Mouse (Mus musculus): ENCODE measurements at regions not wholly inside any gene's neighbourhood (a gene's known extent, or its start where the extent isn't known, plus 50 kb on each side); places are given as distances from the start of the nearest gene placed in this dataset.

DNA sequence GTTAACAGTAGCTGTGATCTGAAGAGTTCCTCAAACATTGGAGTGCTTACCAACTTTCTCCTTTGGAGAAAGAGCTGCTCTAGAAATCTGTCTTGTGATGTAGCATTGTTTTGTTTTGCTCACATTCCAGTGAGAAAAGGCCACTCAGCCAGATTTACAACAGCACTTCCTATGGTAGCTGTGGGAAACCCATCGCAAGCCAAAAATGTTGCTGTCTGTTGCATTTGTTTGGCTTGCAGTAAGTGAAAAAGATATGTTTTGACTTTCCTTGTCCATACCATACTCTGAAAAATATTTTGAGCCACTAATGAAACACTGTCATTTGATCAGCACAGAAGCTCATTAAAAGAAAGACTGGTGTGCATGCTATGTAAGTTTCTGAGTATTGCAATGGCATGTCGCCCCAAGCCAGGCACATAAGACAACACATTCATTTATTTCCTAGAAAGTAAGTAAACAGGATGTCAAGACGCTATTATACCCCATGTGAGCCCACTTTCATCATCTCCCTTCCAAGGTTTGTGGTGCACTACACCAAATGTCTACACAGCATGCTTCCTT, 66.2 kb downstream of the Car2 start:
- DNase-seq (ENCODE audit: inconsistent ontology term), result peak; percentile 47

DNA sequence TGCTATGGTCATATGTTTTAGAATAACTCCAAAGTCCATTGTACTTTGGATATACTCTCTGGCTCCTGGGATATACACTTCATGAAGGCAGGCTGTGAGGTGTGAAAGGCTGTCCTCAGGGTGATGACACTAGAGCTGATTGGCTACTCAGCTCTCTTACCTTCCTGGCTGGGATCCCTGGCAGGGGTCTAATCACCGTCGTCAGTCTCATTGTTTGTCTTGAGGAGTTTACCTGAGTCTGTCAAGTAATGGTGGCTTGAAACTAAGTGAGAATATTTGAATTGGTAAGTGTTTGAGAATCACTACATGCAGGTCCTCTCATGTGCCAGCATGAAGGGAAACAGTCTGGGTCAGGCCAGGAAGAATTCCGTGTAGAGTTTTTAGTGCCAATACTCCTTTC, 66.9 kb downstream of the Car2 start:
- DNase-seq (ENCODE audit: inconsistent ontology term), result no peak

DNA sequence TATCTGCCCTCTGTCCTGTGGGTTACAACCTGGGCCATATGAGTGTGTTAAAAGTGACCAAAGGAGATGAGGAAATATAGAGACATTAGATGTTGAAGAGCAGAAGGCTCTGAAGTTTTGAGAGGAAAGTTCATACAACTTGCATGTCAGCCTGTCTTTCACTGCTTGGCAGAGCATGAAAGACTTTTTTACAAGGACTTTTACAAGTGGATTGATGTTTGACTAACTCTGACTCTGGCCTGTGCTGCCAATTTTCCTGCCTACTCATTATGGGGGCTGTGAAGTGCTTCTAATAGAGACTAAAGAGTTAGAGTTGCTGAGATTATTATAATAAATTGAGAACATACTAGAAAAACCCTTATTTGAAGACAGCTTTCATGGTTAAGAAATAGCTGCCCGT, 71.4 kb downstream of the Car2 start:
- no peak for DNase-seq (ENCODE audit: inconsistent ontology term)

DNA sequence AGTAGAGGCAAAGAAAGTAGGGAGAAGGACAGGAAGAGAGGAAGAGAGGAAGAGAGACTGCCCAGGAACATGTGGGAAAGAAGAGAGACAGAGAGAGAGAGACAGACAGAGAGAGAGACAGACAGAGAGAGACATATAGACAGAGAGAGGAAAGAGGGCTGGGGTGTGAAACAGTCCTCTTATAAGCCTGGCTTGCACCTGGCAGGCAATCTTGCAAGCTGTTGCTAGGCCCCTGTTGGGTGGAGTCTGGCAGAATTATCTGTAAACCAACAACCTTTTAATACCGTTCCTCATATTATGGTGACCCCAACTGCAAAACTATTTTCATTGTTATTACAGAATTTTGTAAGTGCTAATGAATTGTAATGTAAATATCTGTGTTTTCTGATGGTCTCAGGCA, 72.2 kb downstream of the Car2 start:
- no peak for DNase-seq (ENCODE audit: inconsistent ontology term)

DNA sequence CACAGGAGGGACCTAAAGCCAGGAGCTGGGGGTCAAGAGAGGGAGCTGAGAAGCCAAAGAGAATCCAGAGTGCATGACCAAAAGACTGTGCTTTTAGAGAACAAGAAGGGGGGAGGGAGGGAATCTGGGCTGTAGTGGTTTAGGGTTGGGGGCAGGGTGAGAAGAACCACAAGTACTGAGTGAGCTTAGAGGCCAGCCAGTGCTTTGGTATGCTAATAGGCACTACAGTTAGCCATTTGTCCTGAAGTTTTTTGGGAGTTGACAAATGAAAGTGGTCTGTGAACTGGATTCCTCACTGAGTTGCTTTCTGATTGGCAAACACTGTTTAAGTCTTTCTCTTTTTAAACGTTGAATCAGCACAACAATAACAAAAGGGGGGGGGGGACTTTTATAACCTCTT, 73.5 kb downstream of the Car2 start:
- peak; percentile 61 for DNase-seq (ENCODE audit: inconsistent ontology term)

DNA sequence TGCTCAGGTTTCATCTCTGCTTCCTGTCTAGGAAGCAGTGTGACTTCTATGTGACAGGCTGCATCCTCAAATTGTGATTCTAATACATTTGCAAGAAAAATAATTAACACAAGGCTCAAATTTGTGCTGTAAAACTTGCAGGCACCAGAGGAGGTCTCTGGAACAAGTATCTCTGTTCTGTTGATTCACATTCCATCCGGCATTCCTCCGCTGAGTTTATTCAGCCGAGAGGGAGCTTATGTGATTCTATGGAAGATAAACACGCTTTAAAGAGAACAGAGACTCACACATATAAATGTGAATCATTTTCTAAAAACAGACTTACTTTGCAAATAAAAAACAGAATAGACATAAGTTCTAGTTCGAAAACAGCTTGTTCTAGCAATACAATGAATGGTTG, 78.7 kb downstream of the Car2 start:
- no peak for DNase-seq (ENCODE audit: inconsistent ontology term)

DNA sequence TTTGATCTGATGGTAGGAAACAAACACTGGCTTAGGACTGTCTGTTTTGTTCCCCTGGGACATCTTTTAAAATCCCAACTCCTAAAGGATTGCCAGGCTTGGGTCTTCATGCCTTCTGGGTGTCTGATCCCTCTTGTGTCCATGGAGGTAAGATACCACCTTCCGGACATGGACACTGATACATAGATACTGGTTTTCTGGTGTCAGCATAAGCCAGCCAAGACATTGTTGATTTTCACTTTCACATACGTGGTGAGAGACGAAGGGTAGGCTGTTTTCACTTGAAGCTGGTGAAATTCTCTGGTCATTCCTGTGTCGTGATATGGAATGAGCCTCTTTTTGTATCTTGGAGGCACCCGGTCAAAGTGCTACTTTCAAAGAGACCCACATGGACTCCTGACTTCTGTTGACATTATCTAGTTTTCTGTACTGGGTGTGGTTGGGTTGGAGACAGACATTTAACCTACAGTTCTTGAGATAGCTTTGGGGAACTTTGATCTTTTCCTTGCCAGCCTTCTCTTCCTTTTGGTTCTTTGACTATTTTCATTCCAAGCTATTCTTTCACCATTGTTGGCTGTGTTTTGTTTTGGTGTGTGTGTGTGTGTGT, 79.5 kb downstream of the Car2 start:
- no peak for DNase-seq (ENCODE audit: inconsistent ontology term)

DNA sequence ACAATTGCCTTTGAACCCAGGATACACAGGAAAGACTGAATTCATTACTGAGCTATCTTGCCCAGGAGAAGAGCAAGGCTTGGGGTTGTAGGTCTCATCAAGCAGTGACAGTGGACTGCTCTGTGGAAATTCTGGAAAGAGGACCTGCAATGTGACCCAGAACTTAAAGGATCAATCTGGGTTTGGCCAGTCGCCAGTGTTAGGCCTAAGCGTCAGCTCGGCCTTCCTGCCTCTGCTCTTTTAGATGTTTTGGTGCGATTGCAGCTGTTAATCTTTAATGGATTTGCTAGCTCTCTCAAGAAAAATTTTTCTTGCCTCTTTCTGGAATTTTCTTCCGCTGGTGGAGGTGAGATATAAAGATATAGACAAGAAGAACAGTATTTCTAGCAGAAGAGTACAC, 81.2 kb downstream of the Car2 start:
- no peak for DNase-seq (ENCODE audit: inconsistent ontology term)

DNA sequence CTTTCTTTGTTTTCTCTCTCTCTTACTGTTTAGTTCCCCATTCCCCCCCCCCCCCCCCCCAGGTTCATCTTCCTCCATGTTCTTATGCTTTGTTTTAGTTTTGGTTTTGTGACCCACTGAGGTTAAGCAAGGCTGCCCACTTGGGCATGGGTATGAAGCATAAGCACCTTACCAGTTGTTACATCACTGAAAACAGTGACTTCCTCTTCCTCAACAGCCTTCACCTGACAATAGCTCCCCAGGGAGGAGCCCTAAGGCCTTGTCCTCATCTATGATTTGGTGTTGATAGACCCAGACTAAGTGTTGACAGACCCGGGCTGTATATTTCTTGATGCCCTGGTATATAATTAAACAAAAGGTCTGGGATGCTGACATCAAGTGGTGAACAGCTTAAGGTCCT, 82.3 kb downstream of the Car2 start:
- DNase-seq (ENCODE audit: inconsistent ontology term), result no peak

DNA sequence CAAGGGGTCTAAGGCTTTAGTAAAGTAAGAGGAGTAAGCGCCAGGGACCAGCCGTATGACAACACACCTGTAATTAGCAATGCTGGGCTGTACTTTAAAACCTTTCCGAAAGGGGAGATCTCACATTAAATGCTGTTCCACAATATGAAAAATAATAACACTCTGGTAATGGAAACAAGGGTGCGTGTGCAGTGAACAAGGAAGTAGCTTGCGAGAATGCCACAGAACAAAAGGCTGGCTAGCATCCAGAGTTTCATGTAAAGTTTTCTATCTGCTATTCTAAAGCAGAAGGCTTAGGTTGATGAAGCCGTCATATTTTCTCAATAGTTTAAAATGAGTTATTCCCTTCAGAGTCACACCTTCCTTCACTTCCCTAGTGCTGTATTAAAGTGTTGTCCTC, 83.6 kb downstream of the Car2 start:
- no peak for DNase-seq (ENCODE audit: inconsistent ontology term)

DNA sequence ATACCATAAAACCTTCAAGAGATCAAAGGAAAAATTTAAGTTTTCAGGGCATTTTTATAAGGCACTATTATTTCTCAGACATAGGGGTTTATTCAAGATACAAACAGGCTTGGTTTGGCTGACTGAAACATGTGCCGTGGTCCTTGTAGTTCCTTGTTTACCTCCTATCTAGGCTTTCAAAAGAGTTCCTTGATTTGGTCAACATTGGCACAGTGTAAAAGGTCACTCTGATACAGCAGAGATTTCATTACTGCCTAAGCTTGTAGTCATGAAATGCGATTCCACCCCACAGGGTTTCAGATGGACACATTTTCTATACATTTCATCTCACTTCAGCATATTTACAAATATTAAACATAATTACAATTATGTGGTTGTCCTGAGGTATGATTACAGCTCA, 85.6 kb downstream of the Car2 start:
- no peak for DNase-seq (ENCODE audit: inconsistent ontology term)

DNA sequence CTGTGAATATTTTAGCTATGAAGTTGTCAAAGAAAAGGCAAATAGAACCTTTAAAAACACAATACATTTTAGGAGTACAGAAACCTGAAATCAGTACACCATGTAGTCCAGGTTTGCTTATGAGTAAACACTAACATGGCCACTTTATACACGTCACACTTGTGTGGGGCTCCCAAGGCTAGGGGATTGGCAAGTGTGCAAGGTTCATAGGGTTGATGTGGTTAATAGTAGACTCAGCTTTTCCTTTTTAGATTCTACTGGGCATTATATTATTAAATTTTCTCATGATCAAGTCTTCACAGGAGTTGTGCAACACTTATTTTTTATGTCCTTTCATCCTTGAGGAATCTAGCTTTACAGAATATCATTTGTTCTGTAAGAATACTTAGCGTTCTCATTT, 88.7 kb downstream of the Car2 start:
- DNase-seq (ENCODE audit: inconsistent ontology term), result no peak

DNA sequence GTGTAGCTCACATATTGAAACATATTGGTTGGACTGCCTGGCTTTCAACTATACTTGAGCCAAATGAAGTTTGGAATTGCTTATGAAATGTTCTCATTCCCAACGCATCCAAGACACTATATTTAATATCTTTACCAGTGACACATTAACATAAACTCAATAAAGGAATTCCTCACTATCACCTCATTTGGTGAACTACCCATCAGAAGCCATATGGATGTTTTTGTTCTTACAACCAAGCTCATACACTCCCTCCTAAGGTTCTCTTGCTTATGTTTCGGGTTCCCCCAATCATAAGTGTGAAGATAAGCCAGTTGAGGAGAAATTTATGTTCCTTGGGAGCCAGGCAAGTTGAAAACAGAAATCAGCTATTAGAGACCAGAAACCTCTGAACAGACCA, 89.1 kb downstream of the Car2 start:
- DNase-seq (ENCODE audit: inconsistent ontology term), result no peak

DNA sequence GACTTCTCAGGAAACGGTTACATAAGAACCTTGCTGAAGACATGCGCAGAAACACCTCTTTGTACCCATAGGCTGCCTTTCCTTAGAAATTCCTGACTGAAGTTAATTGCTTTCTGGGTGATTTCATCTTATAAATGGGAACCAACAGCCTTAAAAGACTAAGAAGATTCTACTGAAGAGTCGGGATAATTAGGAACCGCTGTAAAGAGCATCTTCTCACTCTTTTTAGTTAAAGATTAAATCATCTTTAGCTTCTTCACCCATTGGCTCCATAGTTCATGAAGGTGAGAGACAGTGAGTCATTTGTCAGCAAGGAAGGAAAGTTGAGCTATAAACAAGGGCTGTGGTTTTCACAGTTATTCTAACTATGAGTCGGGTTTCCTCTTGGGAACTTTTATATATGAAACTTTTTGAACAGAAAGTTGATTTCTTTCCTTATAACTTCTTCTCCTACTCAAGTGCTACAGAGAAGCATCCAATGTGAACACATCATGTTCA, 93.1 kb downstream of the Car2 start:
- peak; percentile 84 for DNase-seq (ENCODE audit: inconsistent ontology term)

DNA sequence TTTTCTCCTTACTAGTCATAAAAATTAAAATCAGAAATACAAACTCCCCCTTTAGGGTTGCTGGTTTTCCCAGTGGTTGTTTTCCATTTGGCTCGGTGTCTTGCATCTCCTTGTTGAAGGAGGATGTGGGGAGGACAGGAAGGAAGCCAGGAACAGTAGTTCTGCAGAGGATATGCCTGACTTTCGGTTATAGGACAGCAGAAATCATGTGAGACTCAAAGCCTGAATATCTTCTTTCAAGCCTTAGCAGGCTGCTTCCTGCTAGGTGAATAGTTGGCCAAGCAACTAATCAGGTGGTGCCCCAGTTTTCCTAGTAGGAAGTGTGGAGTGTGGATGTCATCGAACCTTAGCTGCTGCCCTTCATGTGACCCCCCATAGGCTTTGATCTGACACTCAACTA, 103.6 kb downstream of the Car2 start:
- no peak for DNase-seq (ENCODE audit: inconsistent ontology term)

DNA sequence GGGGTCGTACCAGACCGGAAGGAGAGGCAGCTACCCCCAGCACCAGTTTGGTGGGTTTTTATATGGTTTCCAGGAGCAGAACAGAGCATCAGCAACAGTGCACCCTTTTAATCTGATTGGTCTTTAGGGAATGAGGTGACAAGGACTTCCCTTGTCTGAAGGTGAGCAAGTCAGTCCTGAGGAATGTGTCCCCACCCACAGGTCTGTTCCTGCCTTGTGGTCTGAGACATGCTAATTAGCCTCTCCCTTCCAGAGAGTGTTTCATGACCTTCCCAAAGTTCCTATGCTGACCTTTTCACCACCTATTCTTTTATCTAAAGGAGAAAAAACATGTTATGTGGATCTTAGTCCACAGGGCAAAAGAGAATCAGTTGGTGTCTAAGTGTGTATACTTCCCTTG, 107.9 kb downstream of the Car2 start:
- no peak for DNase-seq (ENCODE audit: inconsistent ontology term)

DNA sequence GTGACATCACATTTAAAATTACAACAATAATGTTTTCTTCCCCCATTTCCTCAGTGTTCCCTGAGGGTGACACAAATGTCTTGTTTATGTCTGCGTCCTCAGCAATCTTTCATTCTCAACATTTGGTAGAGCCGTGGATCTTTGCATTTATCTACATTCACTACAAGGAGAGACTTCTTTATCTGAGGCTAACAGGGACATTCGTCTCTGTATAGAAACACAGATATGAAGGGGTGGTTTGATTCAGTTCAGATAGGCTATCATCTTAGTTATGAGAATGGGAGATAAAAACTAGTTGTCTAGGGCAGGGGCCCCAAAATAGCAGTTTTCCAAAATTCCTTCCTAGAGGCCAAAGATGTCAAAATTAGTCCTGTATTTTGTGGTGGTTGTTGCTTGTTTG, 111.2 kb downstream of the Car2 start:
- DNase-seq (ENCODE audit: inconsistent ontology term), result no peak

DNA sequence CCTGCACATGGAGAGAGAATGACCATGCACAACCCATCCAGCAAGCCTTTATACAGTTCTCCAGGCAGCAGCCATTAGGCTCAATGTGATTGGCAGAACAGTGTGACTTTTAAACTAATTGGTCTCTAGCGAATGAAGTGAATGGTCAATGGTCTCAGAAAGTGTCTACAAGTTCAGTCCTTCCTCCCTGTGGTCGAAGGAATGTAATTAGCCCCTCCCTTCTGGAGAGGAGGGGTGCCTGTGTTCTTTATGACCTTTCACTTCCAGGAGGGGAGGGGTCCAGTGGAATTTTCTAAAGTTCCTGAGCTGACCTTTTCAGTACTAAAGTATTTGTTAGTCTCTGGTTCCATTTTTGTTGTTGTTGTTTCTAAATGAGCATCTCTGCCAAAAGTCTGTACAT, 112.4 kb downstream of the Car2 start:
- no peak for DNase-seq (ENCODE audit: inconsistent ontology term)

DNA sequence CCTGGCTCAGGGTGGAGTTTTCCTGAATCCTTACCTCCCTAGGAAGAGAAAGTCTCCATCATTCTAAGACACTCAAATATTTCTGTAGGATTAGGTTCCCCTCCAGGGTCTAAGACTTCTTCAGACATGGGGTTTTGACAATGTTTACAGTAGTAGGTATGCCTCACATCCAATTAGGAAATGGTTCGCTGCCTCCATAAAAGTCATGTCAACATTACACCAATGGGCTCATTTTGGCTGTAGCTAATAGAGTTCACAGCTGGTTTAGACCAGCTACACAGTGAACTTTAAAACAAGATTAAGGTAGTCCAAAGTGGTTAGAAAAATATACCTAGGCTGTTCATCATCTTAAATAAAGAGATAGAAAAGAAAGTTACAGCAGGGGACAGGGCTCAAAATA, 113.3 kb downstream of the Car2 start:
- no peak for DNase-seq (ENCODE audit: inconsistent ontology term)

DNA sequence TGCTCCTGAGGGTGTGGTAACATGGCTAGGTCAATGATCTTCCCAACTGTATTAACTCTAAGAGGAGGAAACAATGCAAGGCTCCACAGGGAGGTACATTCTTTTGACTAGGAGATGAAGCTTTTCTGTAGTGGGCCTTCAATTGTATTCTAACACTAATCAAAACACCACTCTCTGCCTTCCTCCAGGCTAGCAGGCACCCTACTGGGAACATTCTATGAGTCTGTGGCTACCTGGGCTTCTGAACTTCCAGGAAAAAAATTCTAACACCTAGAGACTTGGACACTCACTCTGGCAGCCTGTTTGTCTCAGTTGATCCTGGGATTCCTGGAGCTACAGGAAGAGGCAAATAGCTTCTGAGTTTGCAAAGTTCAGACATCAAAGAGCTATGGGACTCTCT, 113.8 kb downstream of the Car2 start:
- DNase-seq (ENCODE audit: inconsistent ontology term), result no peak

DNA sequence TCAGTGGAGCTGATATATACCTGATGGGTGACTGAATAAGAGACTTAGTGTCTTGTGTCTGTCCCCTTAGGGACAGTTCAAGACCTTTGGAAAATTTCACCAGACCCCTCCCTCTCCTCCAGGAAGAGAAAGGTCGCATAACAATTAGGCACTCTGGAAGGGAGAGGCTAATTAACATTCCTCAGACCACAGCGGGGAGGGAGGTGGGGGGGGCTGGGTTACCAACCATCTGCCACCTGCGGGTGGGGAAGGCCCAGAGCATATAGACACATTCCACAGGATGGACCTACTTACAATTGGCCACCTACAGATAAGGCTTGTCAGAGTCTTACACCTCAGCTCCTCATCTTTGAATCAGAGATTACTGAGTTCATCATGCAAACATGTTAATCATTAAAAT, 114.6 kb downstream of the Car2 start:
- DNase-seq (ENCODE audit: inconsistent ontology term), result no peak

DNA sequence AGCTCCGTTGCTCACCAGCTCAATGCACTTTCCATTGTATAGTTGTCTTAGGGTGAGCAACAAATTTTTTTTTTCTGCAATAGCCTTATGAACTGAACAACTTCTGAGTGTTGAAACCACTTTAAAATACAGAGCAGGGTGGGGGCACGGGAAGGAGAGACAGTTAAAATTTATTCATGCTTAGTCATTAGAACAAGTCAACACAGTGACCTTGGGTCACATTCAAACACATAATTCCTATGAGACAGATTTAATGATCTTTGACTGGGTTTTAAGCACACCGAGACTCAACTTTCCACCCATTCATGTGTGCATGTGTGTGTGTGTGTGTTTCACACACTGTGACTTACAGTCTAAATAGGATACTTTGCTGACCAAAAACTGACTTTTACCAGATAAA, 121.7 kb downstream of the Car2 start:
- no peak for DNase-seq (ENCODE audit: inconsistent ontology term)

DNA sequence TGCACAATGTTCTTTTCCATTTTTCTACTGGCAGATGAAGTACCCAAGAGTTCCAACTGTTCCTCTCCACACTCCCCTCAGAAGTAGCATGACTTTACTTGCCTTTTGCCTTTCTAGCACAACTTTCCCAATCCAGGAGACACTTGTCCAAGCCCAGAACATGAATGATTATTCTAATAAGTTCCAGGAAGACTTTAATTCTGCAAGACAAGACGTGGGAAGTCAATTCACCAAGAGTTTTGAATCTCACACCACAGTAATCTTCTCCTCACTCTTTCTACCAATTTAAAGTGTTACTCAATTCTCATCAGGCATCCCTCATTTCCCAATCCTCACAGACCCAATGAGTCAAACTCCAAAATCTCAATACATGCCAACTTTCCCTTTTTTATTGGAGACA, 122.4 kb downstream of the Car2 start:
- no peak for DNase-seq (ENCODE audit: inconsistent ontology term)

DNA sequence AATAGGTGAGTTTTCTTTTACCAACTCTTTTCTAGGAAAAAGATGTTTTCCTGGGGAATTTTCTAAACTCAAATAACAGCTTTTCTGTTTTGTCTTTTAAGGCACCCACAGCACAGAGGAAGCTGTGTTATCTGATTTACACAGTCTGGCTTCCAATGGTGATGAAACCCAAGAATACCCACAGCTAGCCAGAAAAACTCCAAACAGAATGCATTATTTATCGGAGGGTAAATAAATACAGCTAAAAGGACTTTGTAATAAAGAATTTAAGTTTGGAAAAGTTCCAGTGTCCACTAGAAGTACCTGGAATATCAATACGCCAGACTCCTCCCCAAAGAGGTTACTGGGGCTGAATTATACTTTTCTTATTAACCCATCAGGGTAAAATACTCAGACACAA, 123.7 kb downstream of the Car2 start:
- DNase-seq (ENCODE audit: inconsistent ontology term), result no peak
